Mouse (Mus musculus) erythroid progenitor cell, adult 5-6 weeks (primary cell): ENCODE data around the gene Cenpl. TPM values are rescaled to one million over a fixed set of nuclear protein-coding genes. Genes with fewer than 3 reads are reported as not detected.
"Not testable (repeated sequence)": the region's sequence is repeated elsewhere in the genome, so short reads cannot be mapped to it uniquely, and the experiment has no call there.

ENCODE experiments used
- ATAC-seq: replicated peaks from 2 replicates; pipeline ENCODE4 v1.8.0; 2016; ENCODE audit warnings: moderate number of reproducible peaks, mild to moderate bottlenecking, moderate TSS enrichment, inconsistent platforms; ENCODE audit not compliant: poor library complexity, low FRiP score, severe bottlenecking
- total RNA-seq, 2 experiments: library from RNA; stranded (forward) in 1 of 2; stranded (reverse) in 1 of 2; fragments of 150-400 nt in 1 of 2; fragments of 186-747, 209-891 nt in 1 of 2; gene quantifications; 2 replicates each; pipeline versions ENCODE4 v1.2.3 to v1.2.4; 2015 to 2017; ENCODE audit warnings: low replicate concordance in 2 of 2

The Cenpl gene
- total RNA-seq (2015; ENCODE audit: low replicate concordance), result 163 and 208 TPM in 2 replicates
- total RNA-seq (2017; ENCODE audit: low replicate concordance), result 120 and 126 TPM in 2 replicates

DNA sequence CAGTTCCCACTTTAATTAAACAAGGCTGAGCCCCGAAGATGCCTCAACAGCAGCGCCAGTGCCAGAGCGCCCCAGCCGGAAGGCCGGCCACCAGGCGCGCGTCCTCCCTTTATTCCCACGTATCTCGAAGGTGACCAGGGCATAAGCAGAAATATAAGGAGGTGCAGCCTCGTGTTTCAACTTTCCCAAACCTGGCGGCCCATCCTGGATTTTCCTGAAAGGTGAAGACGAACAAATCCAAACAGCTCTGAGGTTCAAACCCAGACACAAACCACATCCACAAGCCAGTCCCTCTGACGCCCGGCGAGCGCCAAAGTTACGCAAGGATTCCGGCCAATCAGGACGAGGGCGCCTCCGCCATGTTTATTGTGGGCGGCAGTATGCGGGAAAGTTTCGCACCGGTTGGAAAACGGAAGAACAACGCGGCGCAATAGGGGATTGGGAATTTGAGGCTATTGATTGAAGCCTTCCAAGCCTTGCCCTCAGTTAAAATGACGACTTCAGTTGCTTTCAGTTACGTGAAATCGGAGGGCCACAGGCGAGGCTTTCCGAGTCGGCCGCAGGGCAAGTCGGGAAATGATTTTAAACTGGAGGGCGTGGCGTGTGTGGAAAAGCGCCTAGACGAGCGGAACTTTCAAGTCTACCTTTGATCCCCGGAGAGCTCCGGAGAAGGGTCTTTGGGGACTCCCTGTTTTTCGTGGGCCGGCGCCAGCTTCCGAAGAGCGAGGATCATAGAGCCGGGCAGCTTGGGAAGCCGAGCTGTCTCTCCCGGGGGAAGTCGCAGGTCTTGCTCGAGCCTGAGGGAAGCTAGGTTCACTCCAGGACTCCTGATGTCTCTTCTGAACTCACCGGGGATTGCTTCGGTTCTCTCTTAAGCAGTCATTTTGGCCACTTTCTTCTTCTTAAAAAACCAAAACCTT is at the start of gene Cenpl, which contains the start of gene Dars2:
Cenpl (plus strand) TSS at position 362 of the 920 bp plus-strand sequence.
Dars2 (minus strand) TSS at position 307 of the 920 bp plus-strand sequence.
- peak; percentile 91 for ATAC-seq

DNA sequence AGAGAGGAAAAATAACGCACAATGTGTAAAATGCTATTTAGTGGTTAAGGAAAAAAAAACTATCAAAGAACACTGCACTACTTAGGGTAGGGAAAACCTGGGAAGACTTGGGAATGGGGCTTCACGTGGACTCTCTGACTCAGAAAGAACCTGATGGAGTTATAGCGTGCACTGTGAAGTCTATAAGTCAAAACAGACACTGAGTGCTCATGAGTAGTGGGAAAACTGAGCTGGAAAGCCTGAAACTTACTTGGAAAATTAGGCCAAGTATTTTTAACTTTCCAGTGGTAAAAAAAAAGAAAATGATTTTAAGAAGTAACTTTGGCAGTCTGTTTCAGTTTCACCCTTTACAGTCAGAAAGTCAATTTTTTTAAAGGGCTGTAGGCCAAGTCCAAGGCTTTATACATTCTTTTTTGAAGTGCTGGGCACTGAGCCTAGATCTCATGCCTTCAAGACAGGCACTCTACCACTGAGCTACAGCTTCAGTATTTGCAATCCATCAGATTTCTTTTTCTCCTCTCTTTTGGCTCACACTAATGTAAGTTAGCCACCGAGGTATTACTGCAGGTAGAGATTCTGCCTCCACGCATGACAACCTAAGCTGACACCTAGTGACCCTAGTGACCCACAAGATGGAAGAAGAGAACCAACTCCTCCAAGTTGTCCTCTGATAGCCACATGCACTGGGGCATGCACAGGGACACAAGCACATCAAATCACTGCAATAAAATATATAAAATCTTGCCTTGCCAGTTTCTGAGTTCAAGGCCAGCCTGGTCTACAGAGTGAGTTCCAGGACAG is 44.9 kb upstream of the Cenpl start:
- ATAC-seq, result no peak

DNA sequence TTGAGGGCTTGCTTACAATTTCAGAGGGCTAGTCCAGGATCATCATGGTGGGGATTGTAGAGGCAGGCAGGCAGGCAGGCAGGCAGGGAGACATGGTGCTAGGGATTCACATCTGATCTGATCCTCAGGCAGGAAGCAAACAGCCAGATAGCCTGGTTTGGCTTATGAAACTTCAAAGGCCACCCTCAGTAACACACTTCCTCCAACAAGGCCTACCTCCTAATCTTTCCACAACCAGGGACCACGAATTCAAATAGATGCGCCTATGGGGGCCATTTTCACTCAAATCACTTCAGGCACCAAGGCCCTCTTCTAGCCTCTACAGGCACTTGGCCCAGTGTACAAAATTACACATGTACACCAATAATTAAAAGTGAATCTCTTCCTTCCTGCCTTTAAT is 43.3 kb upstream of the Cenpl start:
- ATAC-seq, result no peak

DNA sequence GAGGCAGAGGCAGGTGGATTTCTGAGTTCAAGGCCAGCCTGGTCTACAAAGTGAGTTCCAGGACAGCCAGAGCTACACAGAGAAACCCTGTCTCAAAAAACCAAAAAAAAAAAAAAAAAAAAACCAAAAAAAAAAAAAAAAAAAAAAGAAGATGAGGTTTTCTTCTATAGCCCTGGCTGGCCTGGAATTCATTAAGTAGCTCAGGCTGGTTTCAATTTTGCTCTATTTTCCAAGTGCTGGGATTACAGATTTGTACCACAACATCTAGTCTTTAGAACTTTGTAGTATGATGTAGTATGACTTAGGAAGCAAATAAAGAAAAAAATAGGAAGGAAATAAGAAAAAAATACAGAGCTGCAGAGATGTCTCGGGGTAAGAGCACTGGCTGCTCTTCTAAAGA is 42.1 kb upstream of the Cenpl start:
- ATAC-seq, result not testable (repeated sequence)

DNA sequence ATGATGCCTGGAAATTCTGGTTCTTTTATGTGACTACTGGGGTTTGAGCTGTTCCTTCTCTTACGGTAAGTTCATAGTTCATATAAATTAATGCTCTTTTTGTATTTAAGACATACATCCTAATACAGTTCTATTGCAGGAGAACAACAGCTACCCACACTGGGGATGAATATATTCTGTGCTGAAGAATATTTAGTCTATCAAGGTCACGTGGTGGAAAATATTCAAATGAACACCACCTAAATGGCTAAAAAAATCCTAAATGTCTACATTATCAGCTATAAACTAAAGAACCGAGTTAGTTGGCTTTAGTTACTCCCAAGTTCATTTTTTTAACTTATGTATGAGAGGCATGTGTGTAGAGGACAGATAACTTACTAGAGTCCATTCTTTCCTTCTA is 40.5 kb upstream of the Cenpl start:
- no peak for ATAC-seq

DNA sequence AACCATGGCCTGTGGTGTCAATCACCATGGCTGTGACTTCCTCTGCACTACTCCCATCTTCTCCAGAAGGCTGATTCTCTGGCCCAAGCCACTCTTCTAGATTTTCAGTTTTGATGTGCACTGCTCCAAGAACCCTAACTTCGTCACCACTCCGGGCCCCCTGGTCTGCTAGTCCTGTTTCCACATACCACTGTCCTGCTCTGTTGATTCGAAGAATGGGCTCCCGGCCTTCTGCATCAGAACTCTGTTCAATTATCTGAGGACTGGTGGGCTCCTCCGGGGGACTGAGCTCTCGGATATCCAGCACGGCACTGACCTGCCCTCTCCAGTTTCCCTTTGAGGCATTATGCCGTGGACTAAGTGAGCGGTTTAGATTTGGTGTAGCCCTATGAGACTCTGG is 38.6 kb upstream of the Cenpl start:
- ATAC-seq, result no peak

DNA sequence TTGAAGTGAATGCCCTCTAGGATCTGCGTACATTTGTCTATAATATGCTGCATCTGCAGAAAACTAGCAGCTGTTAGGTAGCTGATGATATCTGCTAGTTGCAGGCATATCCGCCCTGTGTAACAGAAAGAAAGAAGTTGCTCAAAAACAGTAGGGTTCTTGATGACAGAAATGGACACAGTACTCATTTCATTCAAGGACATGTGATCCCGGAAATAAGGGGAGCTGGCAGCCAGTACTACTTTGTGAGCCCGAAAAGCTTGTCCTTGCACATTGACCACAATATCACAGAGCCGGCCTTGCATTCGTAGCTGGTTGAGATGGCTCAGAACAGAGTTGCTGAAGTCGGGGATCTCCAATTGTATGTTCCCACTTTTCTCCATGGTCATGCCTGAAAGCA is 38.2 kb upstream of the Cenpl start:
- ATAC-seq, result no peak

DNA sequence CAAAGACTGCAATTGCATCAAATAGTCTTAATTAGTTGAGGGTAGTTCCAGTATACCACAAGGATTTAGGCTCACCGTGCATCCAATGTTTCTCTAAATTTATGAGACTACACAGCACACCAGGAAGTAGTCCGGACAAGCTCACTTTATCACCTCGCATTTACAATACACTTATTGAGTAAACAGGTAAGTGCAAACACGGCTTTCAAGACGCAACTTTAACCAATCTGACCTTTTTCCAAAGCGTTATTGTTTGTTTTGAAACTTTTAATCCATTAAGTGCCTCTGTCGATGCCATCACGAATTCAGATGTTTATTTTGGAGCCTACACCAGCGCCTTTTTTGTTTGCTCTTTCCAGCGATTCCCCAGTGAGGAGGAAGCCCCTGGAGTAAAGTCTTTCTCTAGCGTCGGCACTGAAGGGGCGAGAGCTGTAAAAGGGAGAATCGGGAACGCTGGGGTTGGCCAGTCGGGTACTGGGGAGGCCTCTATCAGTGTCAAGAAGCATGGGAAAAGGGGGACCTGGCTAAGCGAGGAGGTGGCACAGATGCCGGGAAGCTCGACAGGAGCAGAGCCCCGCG is 36.6 kb upstream of the Cenpl start:
- ATAC-seq, result no peak

DNA sequence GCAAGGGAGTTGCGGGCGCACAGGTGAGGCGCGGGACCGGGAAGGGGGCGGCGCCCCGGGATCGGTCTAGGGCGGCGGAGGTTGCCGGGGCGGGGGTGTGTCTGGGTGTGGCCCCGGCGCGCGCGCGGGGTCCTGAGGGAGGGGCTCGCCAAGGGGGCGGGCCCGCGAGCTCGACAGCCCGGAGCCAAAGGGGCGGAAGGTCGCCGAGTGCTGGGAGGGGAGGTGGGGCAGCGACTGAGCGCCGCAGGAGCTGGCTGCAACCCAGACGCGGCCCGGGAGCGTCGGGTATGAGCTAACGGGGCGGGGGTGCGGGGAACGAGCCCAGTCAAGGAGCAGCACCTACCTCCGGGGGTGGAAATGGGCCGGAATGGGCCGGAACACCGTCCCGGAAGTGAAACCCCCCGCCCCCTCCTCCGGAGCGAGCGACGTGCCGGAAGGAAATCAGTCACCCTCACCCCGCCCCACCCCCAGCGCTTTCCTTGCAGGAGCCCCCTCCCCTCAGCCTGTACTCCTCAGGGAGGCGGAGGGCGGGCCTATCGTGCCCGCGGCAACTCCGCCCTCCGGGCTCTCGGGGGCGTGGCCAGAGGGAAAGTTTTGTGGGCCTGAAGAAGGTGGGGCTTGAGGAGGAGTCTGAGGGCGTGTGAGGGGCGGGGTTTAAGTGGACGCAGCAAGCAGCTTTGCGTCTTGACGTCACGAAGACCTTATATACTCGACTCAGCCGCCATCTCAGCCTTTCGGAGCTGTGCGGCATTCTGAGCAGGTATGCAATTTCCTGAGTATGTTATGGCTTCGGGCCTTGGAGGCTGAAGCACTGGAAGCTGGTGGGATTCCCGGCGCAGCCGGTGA is 35.9 kb upstream of the Cenpl start, which contains the start of gene Zbtb37:
Zbtb37 (minus strand) TSS at position 415 of the 846 bp plus-strand sequence.
- peak; percentile 83 for ATAC-seq

DNA sequence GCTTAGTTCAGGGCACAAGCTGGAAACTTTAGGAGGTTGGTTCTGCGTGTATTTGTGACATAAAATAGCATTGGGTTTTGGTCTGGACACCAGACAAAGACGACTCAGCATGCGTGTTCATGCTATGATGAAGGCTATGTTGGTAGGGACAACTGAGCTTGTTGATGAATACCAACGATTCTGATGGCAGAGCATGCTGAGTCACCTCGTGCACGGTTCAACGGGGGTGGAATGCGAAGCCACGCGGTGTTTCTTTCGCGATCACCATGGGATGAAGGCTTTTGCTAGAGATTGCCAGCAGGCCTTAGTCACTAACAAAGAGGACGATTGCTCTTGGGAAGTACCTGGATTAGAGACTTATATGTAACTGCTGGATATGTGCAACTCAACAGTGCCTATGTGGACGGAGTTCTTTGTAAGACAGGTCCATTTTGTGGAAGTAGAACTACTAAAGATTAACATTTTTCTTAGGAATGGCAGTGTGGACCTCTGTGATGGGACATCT is 35.2 kb upstream of the Cenpl start:
- ATAC-seq, result peak; percentile 64

DNA sequence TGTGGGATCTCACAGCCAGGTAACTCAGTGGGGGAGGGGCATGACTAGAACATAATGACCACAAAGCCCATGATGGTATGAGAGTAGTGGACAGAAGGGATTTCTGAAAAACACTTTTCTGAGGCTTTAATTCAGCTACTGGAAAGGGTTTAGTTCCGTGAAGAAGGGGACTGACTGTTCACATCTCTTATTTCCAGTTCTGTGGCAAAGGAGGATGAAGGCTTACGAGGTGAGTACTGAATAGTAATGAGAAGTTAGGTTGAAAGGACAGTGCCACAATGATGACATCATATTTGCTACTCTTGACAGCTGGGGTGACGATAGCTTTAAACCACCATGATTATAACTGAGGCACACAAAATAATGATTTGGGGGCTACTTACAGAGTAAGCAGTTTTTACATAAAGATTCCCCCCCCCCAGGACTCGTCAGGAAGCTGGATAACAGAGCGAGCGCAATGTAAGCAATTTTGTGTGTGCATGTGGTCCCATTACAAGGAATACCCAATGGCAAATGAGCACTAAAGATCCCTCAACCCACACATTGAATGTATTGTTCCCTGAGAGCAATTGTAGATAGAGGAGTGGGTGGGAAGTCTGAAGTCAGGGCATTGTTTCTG is 34.6 kb upstream of the Cenpl start:
- ATAC-seq, result no peak

DNA sequence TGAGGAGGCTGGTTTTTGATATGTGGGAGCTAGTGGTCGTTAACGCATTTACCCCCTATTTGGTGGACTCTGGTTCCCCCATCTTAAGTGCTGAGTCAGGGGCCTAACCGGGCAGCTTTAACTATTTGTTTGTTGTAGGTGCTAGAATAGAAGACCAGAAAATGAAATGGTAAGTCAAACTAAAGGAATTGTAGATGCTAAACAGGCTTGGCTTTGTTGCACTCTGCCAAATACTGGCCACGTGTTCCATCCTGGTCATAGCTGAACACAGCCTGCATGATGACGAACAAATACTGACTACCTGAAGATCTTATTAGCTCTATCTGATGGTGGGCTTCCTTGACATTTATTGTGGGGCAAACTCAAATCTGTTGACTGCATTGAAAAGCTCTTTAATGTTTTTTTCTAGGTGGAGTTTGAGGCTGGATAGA is 34.1 kb upstream of the Cenpl start:
- no peak for ATAC-seq

DNA sequence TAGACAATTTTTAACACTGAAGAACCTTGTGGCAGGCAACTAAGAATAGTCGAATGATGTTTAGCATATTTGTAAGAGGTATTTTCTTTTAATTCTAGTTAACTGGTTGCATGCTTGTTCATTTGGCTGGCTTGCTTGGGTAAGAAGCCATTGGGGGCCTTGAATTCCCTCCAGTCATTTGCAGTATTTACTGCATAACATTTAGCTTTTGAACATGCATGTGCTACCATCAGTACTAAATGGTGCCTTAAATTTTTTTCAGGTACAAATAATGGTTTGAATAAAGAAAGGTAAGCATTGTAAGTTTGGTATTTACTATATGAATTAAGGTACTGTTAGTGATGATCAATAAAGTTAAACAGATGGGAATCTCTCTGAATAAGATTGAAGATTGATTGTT is 33.5 kb upstream of the Cenpl start:
- ATAC-seq, result no peak

DNA sequence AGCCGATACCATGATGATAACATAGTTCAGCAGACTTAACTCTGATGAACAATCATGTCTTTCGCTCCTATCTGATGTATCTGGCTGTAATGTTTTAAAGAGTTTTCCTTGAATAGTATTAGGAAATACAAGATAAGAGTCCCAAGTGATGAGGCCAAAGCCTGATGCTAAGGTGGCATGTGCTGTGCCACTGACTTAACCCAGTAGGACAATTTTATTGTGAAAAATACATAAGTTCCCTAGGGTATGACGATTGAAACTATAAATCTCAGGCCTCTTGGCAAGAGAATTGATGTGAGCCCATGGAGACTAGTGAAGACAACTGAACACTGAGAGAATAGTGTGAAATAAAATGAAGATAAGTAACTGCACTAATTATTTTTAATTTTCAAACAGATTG is 32.9 kb upstream of the Cenpl start:
- no peak for ATAC-seq

DNA sequence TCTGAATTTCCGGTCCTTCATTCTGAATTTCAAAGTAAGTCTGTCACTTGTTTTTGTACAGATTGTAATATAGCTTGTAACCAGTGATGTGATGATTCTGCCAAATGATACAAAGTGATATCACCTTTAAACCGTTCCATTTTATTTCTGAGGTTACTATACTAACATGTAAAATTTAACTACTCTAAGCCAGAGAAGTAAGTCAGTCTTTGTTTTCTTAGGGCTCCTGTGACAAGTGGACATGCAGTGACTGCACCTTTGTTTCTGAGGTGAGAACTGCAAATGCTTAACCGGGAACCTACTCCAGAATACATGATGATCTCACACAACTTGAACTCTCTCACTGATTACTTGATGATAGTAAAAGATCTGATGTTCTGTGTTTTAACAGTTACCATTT is 32.5 kb upstream of the Cenpl start:
- ATAC-seq, result no peak

DNA sequence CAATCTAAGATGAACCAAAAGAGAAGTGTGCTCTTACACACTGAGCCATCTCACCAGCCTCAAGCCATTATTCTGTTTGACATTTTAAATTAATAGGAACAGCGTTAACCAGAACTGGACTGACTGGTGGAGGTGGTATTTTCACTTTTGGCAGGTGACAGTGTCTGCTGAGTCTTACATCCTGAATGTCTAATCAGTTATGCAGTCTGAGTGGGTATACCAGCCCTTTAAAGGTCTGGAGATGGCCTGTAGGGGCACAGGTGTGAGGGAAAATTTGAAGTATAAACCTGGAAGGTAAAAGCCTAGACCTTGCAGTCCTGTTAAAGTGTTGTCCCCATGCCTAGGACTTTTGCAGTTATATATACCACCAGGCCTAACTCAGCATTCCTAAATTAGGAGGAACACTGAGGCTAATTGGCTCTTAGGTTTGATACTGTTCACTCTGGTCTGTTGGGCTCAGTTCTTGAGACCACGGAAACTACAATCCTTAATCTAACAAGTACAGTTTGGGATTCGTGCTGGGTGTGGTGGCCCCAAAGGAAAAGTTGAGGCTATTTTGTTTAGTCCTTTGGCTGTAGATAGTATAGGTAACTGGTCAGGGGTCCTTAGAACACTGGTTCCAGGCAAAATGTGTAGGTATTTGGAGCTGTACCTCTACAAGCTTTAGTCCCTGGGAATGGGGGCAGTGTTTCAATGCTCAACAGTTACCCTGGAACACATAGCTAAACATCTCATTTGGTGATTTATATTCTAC is 31.4 kb upstream of the Cenpl start:
- ATAC-seq, result no peak

DNA sequence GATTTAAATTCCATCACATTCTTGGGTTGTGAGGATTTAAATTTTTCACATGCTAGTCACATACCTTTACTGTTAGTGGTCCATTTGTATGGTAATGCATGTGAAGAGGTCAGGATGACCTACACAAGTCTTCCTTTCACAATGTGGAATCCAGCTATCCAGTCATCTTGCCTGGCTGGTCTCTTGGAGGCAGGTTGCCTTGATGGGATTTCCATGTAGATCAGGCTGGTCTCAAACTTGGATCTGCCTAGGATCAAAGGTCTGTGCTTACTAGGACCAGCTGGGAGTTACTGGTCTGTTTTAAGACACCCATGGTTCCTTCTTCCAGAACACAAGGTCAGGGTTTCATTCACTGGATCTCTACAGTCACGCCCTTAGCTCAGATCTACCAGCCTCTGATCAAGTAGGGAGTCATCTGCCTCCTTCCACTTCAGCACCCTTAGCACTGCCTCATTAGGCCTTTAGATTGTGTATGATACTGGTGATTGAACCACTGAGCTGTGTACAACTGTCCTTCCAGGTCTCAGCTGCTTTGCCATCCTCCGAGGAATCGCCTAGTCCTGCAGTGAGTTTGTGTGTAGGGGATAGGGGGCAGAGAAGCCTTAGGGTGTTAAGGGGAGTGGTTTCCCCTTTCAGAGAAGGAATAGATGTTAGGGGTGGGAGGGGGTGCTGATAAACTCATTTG is 30.6 kb upstream of the Cenpl start:
- ATAC-seq, result no peak

DNA sequence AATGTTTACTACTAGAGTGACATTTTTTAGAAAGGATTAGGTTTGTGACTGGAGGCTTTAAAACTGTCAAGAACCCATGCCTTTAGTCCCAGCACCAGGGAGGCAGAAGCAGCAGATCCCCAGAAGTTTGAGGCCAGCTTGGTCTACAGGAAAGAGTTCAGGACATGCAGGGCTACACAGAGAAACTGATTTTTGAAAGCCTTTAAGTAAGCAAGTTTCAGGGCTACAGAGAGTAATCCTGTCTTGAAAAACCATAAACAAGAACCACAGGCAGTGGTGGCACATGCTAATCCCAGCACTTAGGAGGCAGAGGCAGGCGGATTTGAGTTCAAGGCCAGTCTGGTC is 30.1 kb upstream of the Cenpl start:
- no peak for ATAC-seq
